In genomic region chr15:77788356-77788755, GRCm38 (mm10) we compare ENCODE assay signal across 30 mouse cellular contexts. TPM values are rescaled to one million over a fixed set of nuclear protein-coding genes. Genes with fewer than 3 reads are reported as not detected.
A peak's percentile ranks its signal among the peaks of the same experiment; 100 is the strongest.
DNase-seq lines count a peak whose midpoint lies in the region; ATAC-seq and TF ChIP-seq lines count a peak whose summit lies in the region.
"Had no signal": no experiment of that assay in that cellular context is flagged by ENCODE, and none has a peak within 500 bp of the region (broad histone marks: within the 10 kb centered on the region; RNA-seq: fewer than 3 reads in every experiment).

No protein-coding gene starts in this region.

- H3K4me2 ChIP-seq in hindbrain, postnatal 0 days (ENCODE audit: low read depth, low read length) = no peak overlapping the region
- H3K4me2 ChIP-seq in hindbrain, embryonic 16.5 days (ENCODE audit: low read length) = no peak overlapping the region
- H3K4me2 ChIP-seq: embryonic facial prominence, embryonic 12.5 days; forebrain, embryonic 12.5 days; heart, embryonic 13.5 days; limb, embryonic 13.5 days; liver, embryonic 12.5 days; midbrain, embryonic 12.5 days; stomach, embryonic 15.5 days had no signal

- ATAC-seq in hindbrain, postnatal 0 days = no peak
- ATAC-seq in hindbrain, embryonic 16.5 days = no peak
- ATAC-seq: liver, embryonic 12.5 days had no signal

- no peak overlapping the region for H3K4me3 ChIP-seq in hindbrain, postnatal 0 days (ENCODE audit: low read length)
- no peak overlapping the region for H3K4me3 ChIP-seq in hindbrain, embryonic 16.5 days (ENCODE audit: low read length)
- H3K4me3 ChIP-seq: embryonic facial prominence, embryonic 12.5 days; erythroblast, embryonic 14.5 days; forebrain, embryonic 12.5 days; heart, embryonic 13.5 days; limb, embryonic 13.5 days; liver, embryonic 12.5 days; midbrain, embryonic 12.5 days; stomach, embryonic 15.5 days had no signal

- H3K9me3 ChIP-seq in hindbrain, postnatal 0 days (ENCODE audit: low read length) = no peaks in the 10 kb centered on the region
- H3K9me3 ChIP-seq in hindbrain, embryonic 16.5 days (ENCODE audit: control insufficient read depth, low read length) = no peaks in the 10 kb centered on the region
- H3K9me3 ChIP-seq: embryonic facial prominence, embryonic 12.5 days; forebrain, embryonic 12.5 days; heart, embryonic 13.5 days; limb, embryonic 13.5 days; liver, embryonic 12.5 days; midbrain, embryonic 12.5 days; stomach, embryonic 15.5 days had no signal

- H3K36me3 ChIP-seq in hindbrain, postnatal 0 days (ENCODE audit: insufficient read depth, low read length) = peaks cover 64% of the 10 kb centered on the region
- peaks cover 33% of the 10 kb centered on the region for H3K36me3 ChIP-seq in hindbrain, embryonic 16.5 days (ENCODE audit: control insufficient read depth, insufficient read depth, low read length)

- WGBS in hindbrain, postnatal 0 days = 63% methylated on average over 6 of the region's 6 CpGs
- 80% methylated on average over 6 of the region's 6 CpGs for WGBS in hindbrain, embryonic 16.5 days

- no peaks in the 10 kb centered on the region for H3K27me3 ChIP-seq in hindbrain, postnatal 0 days (ENCODE audit: insufficient read depth, low read length)
- H3K27me3 ChIP-seq in hindbrain, embryonic 16.5 days (replicated peaks; ENCODE audit: control insufficient read depth, insufficient read depth, low read length) = no peaks in the 10 kb centered on the region
- H3K27me3 ChIP-seq: embryonic facial prominence, embryonic 12.5 days; forebrain, embryonic 12.5 days; heart, embryonic 13.5 days; limb, embryonic 13.5 days; liver, embryonic 12.5 days; midbrain, embryonic 12.5 days; stomach, embryonic 15.5 days had no signal

- peak; percentile 28 for DNase-seq in hindbrain, postnatal 0 days (ENCODE audit: low spot score)
- DNase-seq in brain, adult 2 months (ENCODE audit: low read depth, low spot score) = peak; percentile 88
- DNase-seq in cerebellum, adult 11-12 months = peak; percentile 87
- DNase-seq in cerebellum, postnatal 10 days = peak; percentile 84 to 89
- no peak for DNase-seq in kidney, adult 9 months
- no peak for DNase-seq in spleen, postnatal 36 days (ENCODE audit: low spot score in 2 of 2)
- no peak for DNase-seq in B cell, adult 2 months
- DNase-seq: gastrocnemius, postnatal 14 days; heart, adult 18-20 months; heart, postnatal 14 days; kidney, adult 11 months; lung, adult 18-20 months; lung, postnatal 10 days; right cerebral cortex, postnatal 14 days had no signal

- H3K9ac ChIP-seq in hindbrain, postnatal 0 days (replicated peaks; ENCODE audit: low read length) = no peak overlapping the region
- no peak overlapping the region for H3K9ac ChIP-seq in hindbrain, embryonic 16.5 days (ENCODE audit: low read depth, low read length)
- H3K9ac ChIP-seq: embryonic facial prominence, embryonic 12.5 days; forebrain, embryonic 12.5 days; heart, embryonic 13.5 days; limb, embryonic 13.5 days; liver, embryonic 12.5 days; midbrain, embryonic 12.5 days; stomach, embryonic 15.5 days had no signal

- no peak for TF ChIP-seq CTCF in hindbrain, postnatal 0 days (IDR thresholded peaks at IDR 0.05; ENCODE audit: low read depth)

- no peaks in the 10 kb centered on the region for H3K4me1 ChIP-seq in hindbrain, postnatal 0 days (ENCODE audit: insufficient read depth, low read length)
- H3K4me1 ChIP-seq in hindbrain, embryonic 16.5 days (ENCODE audit: control insufficient read depth, insufficient read depth, low read depth, low read length) = no peaks in the 10 kb centered on the region
- H3K4me1 ChIP-seq: embryonic facial prominence, embryonic 12.5 days; forebrain, embryonic 12.5 days; liver, embryonic 12.5 days; midbrain, embryonic 12.5 days; stomach, embryonic 15.5 days had no signal

- no peak overlapping the region for H3K27ac ChIP-seq in hindbrain, postnatal 0 days
- H3K27ac ChIP-seq in hindbrain, embryonic 16.5 days (ENCODE audit: low read depth, low read length) = no peak overlapping the region
- H3K27ac ChIP-seq: embryonic facial prominence, embryonic 12.5 days; forebrain, embryonic 12.5 days; heart, embryonic 13.5 days; limb, embryonic 13.5 days; liver, embryonic 12.5 days; midbrain, embryonic 12.5 days; stomach, embryonic 15.5 days had no signal

RNA-seq across cellular contexts. Expression of gene Apol8, which starts 31.6 kb away (rescaled TPM):
- total RNA-seq in hindbrain, postnatal 0 days (2014; rRNA removed) = 0.50 and 0.84 TPM in 2 replicates
- 0.35 and 0.50 TPM in 2 replicates for polyA plus RNA-seq in hindbrain, postnatal 0 days (2015; fragmentation: Nextera tagmentation; extraction: Ambion mirVana)
- 0.14 and 0.35 TPM in 2 replicates for polyA plus RNA-seq in hindbrain, embryonic 16.5 days (2015; fragmentation: Nextera tagmentation; extraction: Ambion mirVana)
- total RNA-seq: gastrocnemius, postnatal 14 days; heart, adult 18-20 months; heart, postnatal 14 days had no signal
- polyA plus RNA-seq: large intestine, adult 2 months; limb, embryonic 13.5 days; thymus, postnatal 0 days had no signal

RNA-seq across cellular contexts. Expression of gene Myh9, which starts 53.6 kb away (rescaled TPM):
- total RNA-seq in hindbrain, postnatal 0 days (2014; rRNA removed) = 29.4 and 33.6 TPM in 2 replicates
- polyA plus RNA-seq in hindbrain, postnatal 0 days (2015; fragmentation: Nextera tagmentation; extraction: Ambion mirVana) = 8.4 and 9.1 TPM in 2 replicates
- 8.4 and 11.8 TPM in 2 replicates for polyA plus RNA-seq in hindbrain, embryonic 16.5 days (2015; fragmentation: Nextera tagmentation; extraction: Ambion mirVana)

RNA-seq across cellular contexts. Expression of gene Apol9b, which starts 59.5 kb away (rescaled TPM):
- 0.37 TPM in 1 of 2 replicates, not detected in the other for total RNA-seq in hindbrain, postnatal 0 days (2014; rRNA removed)
- 0.41 and 1.2 TPM in 2 replicates for polyA plus RNA-seq in hindbrain, postnatal 0 days (2015; fragmentation: Nextera tagmentation; extraction: Ambion mirVana)
- polyA plus RNA-seq in hindbrain, embryonic 16.5 days (2015; fragmentation: Nextera tagmentation; extraction: Ambion mirVana) = 0.13 and 0.44 TPM in 2 replicates
- total RNA-seq: ES-E14; gastrocnemius, postnatal 14 days; layer of hippocampus, postnatal 14 days; left cerebral cortex, adult 8-10 months; megakaryocyte, adult 5-6 weeks had no signal
- polyA plus RNA-seq: embryonic facial prominence, embryonic 12.5 days; erythroblast, embryonic 14.5 days; forebrain, embryonic 12.5 days; hindbrain, embryonic 11.5 days; limb, embryonic 13.5 days; liver, embryonic 12.5 days; midbrain, embryonic 12.5 days had no signal

Comparison
In these comparisons a context has a peak if more than half of its experiments do, and no peak if none do; other contexts are left out.
1. DNase-seq: peak in hindbrain, postnatal 0 days (single experiment), brain, adult 2 months (single experiment), cerebellum, adult 11-12 months (single experiment) and cerebellum, postnatal 10 days (2 of 2); none in kidney, adult 9 months (single experiment), spleen, postnatal 36 days (0 of 2) and B cell, adult 2 months (0 of 2).